Mouse (Mus musculus) layer of hippocampus, adult 18-20 months (tissue): Measurements from ENCODE around the gene Anapc15. TPM values are rescaled to one million over a fixed set of nuclear protein-coding genes. Genes with fewer than 3 reads are reported as not detected.

Source experiments
- DNase-seq, 2 experiments: peaks; one replicate each; pipeline ENCODE4 v3.0.0; 2022; ENCODE audit warnings: low spot score in 2 of 2
- total RNA-seq, 2 experiments: library from RNA; stranded (reverse); gene quantifications; 2 replicates each; pipeline ENCODE4 v1.2.3; 2021

The Anapc15 gene
- total RNA-seq, 2 experiments from 2014 or later = 30.5 to 34.9 TPM

DNA sequence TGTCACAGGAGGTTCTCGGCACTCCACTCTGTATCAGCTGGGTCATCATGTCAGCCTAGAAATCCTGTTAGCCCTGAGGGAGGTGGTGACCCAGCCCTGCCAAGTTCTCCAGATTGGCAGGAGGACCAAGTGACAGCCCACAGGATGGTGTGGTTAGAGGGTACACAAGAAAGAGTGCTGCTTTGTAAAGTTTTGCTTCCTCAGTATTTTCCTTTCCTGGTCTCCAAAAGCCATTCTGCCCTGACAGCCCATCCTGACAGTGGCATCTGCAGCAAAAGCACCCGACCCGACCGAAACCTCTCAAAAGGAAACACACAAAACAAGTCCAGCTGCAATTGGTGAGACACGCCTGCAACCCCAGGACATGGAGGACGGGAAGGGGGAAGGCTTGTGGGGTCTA is 19.3 kb upstream of the Anapc15 start:
- no peak for DNase-seq

DNA sequence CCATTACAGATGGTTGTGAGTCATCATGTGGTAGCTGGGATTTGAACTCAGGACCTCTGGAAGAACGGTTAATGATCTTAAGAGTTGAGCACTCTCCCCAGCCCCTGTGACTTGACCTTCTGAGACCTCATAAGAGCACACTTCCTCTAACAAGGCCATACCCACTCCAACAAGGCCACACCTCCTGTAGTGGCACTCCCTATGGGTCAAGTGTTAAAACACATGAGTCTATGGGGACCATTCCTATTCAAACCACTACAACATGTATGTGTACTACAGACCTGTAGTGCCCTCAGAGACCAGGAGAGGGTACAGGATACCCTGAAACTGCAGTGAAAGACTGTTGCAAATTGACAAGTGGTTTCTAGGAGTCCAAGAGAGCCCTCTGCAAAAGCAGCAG is 15.6 kb upstream of the Anapc15 start:
- DNase-seq = no peak

DNA sequence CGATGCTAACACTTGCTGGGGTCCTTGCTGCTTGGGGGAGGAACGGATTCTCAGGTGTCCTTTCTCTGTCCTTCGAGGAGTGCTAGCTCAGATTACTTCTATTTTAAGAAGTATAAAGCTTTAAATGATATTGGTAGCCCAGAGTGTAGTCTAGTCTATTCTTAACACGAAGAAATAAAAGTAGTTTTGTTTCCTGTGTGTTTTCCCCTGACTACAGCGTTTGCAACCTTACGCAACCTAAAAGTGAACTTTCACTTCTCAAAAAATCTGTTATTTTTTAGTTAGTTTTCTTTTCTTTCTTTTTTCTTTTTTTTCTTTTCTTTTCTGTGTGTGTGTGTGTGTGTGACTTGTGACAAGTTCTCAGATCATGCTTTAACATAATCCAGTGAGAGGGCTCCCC is 11.8 kb upstream of the Anapc15 start:
- no peak for DNase-seq

DNA sequence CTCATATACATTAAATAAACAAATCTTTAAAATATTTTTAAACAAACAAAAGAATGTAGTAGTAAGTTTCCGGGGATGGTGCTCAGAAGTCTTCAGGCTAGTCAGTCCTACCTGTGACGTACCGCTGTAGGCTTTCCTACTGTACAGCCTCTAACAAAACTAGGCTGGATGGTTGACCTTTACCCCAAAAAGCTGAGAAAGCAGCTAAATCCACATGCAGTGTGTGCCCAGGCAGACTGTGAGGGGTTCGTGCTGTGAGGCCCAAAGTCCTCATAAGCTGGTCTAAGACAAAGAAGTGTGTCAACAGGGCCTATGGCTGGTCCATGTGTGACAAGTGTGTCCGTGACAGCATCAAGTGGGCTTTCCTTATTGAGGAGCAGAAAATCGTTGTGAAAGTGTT is 10.7 kb upstream of the Anapc15 start:
- DNase-seq = no peak

DNA sequence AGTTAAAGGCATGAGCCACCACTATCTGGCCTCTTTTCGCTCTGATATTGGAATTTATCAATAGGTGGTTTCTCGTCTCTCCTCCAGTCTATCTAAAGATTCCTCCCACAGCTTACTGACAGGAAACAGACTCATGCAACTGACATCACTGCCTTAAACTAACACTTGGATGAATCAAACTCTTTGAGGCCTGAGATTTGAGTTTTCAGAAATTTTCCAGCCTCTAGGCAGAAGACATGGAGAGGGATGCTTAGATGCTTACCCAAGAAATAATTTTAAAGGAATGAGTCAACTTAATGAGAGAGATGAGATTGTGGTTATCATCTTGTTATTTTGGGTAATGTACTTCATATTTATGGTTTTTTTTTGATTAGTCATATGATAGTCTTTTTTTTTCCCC is 9.7 kb upstream of the Anapc15 start:
- no peak for DNase-seq

DNA sequence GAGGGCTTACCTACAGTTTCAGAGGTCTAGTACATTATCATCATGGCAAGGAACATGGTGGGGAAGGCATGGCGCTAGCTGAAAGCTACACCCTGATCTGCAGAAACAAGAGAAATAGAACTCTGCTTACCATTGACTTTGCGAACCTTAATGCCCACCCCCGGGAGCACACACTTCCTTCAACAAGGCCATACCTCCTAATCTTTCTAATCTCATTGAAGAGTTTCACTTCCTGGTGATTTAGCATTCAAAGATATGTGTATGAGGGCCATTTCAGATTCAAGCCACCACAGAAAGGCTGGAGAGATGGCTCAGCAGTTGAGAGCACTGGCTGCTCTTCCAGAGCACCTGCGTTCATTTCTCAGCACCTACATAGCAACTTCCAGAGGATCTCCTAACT is 6.4 kb upstream of the Anapc15 start, which contains the start of gene Folr2:
Gene Folr2, minus strand, starts transcription at position 101 of the 400 bp plus-strand sequence.
- DNase-seq = no peak

DNA sequence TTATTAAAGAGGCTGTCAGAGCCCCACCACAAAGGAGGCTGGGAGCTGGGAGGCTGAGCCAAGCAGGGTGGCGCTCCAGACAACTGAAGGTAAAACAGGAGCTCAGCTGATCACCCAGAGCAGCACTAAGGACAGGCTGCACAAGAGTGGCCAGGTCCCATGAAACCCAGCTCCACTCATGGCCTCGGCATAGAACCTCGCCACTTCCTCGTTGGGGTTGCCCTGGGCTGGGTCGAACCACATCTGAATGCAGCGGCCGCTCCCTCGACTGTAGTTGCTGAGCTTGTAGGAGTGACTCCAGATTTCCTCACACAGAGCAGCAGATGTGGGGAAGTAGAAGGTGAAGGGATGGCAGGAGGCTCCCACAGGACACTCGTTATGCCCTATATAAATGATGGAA is 5.2 kb upstream of the Anapc15 start:
- no peak for DNase-seq

DNA sequence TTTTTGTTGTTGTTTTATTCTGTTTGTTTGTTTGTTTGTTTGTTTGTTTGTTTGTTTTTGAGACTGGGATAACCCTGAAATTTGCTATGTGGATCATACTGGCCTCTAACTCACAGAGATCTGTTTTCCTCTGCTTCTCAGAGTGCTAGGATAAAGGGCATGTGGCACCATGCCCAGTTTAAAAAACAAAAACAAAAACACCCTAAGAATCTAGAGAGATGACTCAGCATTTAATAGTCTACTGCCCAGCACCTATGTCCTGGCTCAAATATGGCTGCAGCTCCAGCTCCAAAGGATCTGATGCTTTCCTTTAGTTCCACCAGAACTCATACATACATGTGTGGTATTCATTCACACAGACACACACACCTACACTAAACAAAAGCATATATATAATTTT is 2.5 kb upstream of the Anapc15 start:
- no peak for DNase-seq

DNA sequence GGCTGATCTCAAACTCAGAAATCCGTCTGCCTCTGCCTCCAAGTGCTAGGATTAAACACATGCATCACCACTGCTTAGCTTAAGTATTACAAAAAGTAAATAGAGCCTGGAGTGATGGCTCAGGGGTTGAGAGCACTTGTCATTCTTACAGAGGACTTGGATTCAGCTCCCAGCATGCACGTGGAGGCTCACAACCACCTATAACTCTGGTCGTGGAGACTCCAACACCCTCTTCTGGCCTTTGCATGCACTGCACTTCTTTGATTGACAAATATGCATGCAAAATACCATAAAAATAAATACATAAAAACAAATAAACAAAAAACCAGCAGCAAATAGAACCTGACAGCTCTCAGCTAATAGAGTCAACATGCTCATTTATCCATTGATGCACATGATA is 1.2 kb upstream of the Anapc15 start:
- DNase-seq = no peak

DNA sequence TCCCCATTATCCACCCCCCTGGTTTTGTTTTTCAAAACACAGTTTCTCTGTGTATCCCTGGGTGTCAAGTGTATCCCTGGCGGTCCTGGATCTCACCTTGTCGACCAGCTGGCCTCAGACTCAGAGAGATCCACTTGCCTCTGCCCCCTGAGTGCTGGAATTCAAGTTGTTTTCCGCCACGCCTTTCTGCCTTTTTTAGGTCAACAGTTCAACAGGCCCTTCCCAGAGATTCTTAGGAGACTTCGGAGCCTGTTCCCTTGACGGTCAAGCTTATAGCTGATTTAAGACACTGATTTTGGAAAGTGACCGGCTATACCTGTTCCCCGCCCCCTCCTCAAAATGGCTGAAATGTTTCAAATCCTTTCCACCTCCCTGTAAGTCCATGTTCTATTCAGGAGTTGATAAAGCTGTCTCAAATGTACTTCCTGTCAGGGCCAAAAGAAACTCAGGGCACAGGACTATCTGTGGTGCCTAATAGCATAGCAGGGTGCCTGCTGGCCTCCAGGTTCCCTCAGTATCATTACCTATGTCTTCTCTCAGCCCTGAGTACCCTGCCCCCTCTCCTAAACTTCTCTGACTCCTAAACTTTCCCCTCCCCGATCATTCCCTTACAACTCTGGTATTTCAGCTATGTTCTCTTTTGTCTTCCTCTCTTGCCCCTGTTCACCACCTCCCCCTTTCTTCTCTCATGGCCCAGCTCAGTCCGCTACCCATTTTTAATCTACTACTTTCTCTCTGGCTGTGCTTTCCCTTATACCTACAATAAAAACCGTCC is 3.2 kb downstream of the Anapc15 start:
- DNase-seq = no peak

DNA sequence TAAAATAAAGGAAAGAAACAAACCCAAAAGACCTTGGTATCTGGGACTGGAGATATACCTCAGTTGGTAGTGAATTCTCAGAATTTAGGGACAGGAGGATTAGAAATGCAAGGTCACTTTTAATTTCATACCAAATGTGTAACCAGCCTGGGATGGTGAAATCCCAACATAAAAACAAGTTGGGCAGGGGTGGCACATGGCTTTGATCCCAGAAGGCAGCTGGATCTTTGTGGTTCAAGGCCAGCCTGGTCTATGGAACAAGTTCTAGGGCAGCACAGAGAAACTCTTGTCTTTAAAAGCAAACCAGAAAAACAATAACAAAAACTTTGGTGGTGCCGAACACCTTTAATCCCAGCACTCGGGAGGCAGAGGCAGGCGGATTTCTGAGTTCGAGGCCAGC is 4.0 kb downstream of the Anapc15 start:
- DNase-seq = no peak

DNA sequence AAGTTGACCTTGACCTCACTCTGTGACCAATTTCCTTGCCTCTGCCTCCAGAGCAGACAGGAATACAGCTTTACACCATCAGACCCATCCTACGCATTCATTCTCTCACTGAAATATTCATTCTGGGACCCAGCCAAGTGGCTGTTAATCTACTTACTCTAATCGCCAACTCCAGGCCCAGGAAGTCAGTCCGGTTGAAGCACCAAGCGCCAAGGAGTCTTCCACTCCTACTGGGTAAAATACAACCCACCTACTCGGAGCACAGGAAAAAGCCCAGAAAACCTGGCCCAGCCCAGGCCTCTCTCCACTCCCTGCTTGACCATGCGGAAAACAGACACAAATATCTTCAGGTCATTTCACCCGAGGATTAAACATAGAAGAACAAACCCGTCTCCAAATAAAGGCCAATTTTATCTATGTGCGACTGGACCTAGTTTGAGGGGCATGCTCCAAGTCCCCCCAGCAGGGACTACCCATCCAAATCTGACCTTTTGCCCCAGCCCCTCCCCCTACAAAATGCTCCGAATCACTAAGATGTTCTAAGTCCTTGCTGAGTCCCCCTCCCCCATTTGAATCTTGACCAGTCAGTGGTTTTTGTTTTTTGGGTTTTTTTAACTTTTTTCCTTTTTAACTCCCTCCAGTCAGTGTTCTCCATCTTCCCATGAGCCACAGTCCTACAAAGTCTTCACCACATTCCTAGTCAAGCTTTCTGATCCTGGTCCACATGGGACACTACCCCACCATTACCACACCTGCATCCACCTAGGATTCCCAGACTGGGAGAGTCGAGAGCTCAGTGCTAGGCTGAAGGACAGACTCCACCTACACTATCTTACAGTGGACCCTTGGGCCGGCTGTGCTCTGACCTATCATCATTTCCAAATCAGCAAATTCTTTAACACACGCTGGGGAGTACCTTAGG is 5.0 kb downstream of the Anapc15 start:
- no peak for DNase-seq

DNA sequence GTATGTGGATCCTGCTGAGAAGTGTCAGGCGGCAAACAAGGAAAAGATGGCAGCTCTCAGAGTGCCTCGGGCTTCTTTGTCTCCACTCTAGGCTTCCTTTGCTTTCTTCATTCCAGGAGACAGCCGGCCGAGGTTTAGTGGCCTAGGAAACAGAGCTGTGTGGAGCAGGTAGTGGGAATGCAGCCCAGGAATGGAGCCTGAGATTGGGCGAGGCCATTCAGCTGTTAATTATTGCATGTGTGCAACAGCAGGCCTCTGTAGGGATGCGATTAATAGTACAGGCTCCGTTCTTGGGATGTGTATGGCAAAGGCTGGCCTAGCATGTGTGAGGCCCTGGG is 5.6 kb downstream of the Anapc15 start:
- DNase-seq = no peak

DNA sequence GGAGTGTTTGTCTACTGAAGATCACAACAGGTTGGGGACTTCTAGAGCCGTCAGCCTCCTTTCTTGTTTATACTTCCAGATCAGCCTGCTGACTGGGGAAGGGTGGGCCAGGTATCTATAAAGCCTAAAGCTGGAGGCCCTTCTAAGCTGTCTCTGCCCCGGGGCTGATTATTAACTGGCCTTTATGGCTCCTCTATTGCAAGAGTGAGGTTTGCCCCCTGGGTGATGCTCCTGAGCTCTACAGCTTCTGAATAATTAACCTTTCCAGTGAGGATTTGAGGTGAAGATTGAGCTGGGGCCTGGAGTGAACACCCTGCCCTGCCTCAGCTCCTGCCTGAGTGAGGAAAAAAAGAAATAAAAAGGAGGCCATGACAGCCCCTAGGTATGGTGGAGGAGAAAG is 7.1 kb downstream of the Anapc15 start, which contains the start of gene Folr1:
Gene Folr1, minus strand, starts transcription at position 160 of the 400 bp plus-strand sequence.
- DNase-seq = no peak

DNA sequence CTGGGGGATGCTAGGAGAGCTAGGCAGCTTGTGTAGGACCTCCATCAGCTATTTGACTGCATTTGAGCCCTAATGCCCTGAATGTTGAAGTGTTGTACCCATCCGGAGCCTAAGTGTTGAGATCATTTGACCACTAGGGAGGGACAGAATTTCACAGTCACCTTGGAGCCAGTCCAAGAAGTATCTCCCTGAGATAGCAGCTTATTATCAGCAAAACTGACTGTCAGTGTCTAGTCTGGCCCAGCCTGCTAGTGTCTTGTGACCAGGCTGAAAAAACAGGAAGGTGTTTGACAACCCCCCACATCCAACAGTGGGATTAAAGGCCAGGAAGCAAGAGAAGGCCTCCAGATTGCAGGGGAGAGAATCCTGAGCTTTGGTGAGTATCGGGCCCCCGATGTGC is 7.8 kb downstream of the Anapc15 start:
- no peak for DNase-seq

DNA sequence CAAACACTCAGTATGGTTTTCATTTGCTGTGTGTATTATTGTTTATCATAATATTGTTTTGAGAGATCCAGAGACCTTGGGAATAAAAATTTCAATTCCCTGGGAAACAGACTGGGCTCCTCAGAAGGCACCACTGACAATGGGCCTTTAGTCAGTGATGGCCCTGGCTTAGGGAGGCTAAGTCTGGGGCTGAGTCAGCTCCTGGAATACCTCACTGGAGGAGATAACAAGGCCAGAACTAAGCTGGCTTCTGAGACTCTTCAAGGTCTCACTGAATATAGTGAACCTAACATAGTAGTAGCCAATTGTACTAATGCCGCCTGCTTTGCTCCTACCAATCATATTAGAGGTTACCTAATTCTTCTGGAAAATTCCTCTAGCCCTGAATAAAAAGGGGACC is 12.5 kb downstream of the Anapc15 start:
- DNase-seq = no peak

DNA sequence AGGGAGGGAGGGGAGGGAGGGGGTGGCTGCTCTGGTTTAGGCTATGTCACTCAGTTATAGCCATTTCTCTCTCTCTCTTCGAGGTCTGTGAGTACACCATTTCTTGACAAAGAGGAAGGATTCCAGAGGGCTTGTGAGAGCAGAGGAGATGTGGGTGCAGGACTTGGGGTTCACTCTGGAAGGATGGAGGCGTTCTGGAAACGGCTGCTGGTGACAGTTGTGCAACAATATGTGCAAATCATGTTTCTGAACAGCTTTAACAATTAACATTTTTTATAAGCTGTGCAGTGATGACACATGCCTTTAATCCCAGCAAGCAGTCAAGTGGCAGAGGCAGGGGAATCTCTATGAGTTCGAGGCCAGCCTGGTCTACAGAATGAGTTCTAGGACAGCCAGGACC is 17.3 kb downstream of the Anapc15 start:
- DNase-seq = peak; percentile 36 to 84

DNA sequence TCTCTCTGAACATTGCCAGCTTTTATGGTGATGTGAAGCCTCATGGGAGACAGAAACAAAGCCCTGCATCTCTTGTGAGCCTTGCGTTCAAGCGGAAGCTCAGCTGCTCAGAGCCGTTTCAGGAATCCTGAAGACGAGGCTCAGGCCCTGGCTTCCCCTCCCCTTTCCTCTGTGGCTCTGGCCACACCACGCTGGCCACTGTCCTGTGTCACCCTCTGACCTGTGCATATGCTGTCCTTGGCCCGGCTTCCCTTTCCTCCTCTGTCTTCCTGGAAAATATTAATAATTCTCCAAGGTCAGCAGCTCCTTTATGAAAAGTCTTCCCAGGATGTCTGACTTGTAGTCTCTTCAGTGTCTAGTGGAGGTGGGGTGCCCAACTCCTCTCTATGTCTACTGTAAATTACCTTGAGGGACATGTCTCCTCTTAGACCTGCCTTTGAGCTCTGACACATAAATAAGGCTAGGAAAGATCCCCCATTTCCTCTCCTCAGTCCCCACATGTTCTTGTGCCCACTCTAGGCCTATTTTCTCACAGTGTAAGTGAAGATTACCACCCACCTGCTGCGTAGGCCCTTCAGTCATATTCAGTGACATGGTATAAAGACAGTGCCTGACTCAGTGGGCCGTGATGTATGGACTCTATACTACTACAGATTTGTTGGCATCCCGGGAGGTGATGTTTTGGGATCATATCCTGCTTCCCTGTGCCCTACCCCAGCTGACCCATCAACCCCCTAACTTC is 19.1 kb downstream of the Anapc15 start:
- DNase-seq = no peak

DNA sequence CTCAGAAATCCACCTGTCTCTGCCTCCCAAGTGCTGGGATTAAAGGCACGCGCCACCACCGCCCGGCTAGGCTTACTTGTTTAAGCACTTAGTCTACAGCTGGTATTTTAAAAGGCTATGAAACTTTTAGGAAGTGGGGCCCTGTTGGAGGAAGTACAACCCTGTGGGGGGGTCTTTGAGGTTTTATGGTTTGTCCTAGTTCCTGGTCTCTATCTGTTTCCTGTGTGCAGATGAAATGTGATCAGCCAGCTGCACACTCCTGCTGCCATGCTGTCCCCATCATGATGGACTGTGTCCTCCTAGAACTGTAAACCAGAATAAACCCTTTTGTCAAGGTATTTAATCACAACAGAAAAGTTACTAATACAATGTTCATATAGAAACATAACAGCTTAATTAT is 20.6 kb downstream of the Anapc15 start:
- no peak for DNase-seq

DNA sequence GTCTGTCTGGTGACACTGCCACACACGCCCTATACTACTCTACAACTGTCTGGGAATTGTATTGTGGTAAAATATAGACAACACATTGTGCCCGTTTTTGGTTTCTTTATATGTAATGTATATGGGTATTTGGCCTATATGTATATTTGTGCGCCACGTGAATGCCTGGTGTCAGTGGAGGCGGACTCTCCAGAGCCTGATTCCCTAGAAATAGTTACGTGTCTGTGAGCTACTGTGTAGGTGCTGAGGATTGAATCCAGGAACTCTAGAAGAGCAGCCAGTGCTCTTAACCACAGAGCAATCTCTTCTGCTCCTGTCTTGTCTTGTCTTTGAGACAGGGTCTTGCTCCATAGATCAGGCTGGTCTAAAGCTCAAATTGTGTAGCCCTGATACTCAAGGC is 22.8 kb downstream of the Anapc15 start:
- no peak for DNase-seq

DNA sequence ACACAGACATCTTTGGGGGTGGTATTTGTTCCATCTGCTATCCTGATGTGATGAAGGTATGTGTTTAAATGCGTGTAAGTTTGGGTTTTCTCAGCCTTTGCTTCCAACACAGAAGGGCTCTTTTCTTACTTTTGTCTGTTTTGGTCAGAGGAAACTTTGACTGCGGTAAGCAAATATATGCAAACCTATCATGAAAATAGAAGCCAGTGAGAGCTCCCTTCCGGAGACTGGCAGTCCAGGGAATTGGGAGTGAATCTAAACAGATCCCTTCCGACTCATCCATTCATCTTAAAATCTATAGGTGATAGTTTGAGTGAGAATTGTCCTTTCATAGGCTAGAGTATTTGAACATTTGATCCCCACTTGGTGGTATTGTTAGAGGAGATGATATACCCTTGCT is 24.9 kb downstream of the Anapc15 start:
- DNase-seq = no peak

DNA sequence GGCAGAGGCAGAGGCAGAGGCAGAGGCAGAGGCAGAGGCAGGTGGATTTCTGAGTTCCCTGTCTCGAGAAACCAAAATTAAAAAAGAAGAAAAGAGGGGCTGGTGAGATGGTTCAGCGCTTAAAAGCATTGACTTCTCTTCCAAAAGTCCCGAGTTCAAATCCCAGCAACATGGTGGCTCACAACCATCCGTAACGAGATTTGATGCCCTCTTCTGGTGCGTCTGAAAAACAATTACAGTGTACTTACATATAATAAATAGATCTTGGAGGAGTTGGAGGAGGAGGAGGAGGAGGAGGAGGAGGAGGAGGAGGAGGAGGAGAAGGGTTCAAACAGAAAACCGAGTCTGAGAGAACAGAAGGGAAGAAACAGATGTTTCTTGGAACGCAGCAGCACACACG is 32.2 kb downstream of the Anapc15 start:
- no peak for DNase-seq
